Mouse (Mus musculus) frontal cortex, postnatal 10 days (tissue): Measurements from ENCODE around the gene Gm44596.

Source experiments
- DNase-seq, 2 experiments: peaks; one replicate each; pipeline ENCODE4 v3.0.0; 2022; ENCODE audit warnings: low spot score in 2 of 2, mixed read lengths in 1 of 2

Gene Gm44596

GRCm38 (mm10) chr6:128429300-128429699 is 54.0 kb downstream of the Gm44596 start:
- DNase-seq = no peak

DNA sequence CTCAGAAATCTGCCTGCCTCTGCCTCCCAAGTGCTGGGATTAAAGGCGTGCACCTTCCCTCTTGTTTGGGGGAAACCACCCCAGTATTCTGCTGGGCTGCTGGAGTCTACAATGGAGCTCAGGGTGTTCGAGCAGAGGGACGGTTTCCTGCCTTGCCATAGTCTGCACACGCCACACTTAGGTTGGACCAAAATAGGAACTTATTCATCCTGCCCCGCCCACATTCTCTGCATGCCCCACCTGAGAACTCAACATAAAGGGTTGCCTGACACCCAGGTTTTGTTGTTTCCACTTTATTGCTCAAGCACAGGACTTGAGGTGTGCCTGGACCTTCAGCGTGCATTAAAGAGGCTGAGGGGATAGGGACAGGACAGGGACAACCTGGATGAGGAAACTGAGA is 54.5 kb downstream of the Gm44596 start:
- no peak for DNase-seq

- DNase-seq = no peak
These were observed 57.1 kb downstream of the Gm44596 start for GRCm38 (mm10) chr6:128432356-128432915.

- DNase-seq = no peak
These were observed 58.3 kb downstream of the Gm44596 start for GRCm38 (mm10) chr6:128433566-128433965.

DNA sequence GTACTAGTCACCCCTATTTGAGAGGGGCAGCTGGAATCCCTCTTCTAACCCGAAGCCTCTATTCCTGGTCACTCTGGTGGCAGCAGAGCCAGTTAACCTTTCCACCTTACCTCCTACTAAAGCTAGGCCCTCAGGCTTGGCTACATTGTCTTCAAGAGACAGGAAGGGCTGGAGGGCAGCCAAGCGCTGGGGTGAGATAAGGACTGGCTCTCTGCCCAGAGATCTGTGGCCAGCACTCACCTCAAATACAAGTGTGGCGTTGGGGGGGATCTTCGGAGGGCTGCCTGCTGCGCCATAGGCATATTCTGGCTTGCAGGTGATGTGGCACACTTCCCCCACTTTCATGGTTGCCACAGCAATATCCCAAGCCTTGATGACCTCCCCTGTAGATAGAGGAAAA is 60.2 kb downstream of the Gm44596 start:
- DNase-seq = no peak

- DNase-seq = no peak
These were observed 61.2 kb downstream of the Gm44596 start for GRCm38 (mm10) chr6:128436356-128437005.

GRCm38 (mm10) chr6:128437288-128437687 is 62.0 kb downstream of the Gm44596 start:
- no peak for DNase-seq

DNA sequence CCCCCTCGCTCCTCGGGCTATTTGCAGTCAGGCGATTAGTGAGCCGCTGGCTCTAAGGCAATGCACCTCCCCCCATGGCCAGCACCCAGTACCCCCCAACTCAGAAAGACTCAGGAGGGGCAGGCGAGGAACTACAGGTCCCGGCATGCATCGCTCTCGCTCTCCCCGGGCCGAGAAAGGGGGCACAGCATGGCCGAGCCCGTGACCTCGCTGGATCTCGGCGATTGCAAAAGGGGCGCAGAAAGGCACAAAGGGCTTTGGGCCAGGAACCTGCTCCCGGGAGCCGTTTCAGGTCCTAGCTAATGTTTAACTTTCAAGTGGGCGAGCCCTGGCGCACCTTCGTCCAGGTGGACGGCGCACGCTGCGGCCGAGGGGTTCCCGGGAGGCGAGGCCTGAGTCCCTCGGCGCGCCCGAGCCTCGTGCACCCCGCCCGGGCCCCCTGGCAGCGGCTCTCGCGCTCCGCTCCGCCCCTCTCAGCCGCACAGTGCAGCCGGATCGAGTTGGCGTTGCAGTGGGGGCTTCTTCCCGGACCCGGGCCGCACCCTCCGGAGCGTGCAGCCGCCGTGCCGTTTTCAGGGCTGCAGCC is 62.5 kb downstream of the Gm44596 start:
- peak in 1 of 2 experiments; percentile 63 for DNase-seq

DNA sequence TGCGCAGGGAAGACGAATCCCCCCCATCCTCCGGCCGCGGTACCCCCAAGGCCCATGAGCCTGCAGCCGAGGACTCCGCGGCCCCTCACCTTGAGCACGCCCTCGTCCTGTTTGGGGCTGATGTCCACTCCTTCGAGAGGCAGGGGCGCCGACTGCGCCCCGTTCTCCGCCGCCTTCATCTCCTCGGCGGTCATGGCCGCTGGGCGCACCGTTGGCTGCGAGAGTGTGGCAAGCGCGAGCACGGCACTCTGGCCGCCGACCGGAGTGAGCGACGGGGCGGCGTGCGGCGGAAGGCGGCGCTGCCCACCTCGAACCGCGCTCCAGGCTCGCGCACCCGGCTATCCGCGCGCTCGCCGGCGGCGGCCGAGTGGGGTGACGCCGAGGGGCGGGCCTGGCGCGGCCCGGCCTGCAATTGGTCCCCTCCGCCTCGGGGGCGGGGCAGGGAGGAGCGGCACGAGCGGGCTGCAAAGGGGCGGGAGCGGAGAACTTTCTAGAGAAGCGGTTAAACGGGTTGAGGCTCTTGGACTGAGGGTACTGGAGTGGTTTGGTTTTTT is 63.1 kb downstream of the Gm44596 start, which contains the start of gene Fkbp4:
Gene Fkbp4, minus strand, starts transcription at position 361 of the 554 bp plus-strand sequence.
- DNase-seq = peak; percentile 86 to 94

- no peak for DNase-seq
These were observed 63.6 kb downstream of the Gm44596 start for GRCm38 (mm10) chr6:128438871-128439341.

- no peak for DNase-seq
These were observed 64.9 kb downstream of the Gm44596 start for GRCm38 (mm10) chr6:128440238-128440637.

- DNase-seq = peak in 1 of 2 experiments; percentile 45
These were observed 70.6 kb downstream of the Gm44596 start for GRCm38 (mm10) chr6:128445761-128446535.

DNA sequence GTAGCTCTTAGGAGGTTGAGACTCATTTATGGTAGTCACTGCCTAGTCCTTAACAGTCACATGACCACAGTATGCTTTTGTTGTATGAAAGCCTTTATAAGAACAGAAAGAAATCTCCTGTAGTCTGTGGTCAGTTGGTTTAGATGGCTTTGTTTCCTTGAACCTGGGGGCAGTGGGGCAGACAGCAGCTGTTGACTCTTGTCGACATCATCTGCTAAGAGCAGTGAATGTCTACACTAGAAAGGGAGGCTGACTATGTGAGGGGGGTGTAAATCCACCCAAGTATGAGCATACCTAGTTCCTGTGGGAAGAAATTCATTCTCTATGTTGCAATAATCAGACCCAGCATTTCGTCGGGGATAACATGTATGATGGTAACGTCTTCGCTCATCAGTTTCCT is 71.8 kb downstream of the Gm44596 start:
- no peak for DNase-seq

- DNase-seq = no peak
These were observed 80.7 kb downstream of the Gm44596 start for GRCm38 (mm10) chr6:128455835-128456605.
